Mouse (Mus musculus) liver, embryonic 13.5 days (tissue): Measurements from ENCODE around the gene Ppp1r27. TPM values are rescaled to one million over a fixed set of nuclear protein-coding genes. Genes with fewer than 3 reads are reported as not detected.
A peak's percentile ranks its signal among the peaks of the same experiment; 100 is the strongest.

ENCODE experiments used
- ATAC-seq: fragments of 200-750 bp; cut with Nextera tagmentation; 2 replicates; pipeline ENCODE4 v1.8.0; 2017; ENCODE audit warnings: low read depth, mild to moderate bottlenecking, moderate number of reproducible peaks, moderate library complexity
- DNase-seq: peaks from one replicate; pipeline ENCODE4 v3.0.0; 2022
- H3K27ac ChIP-seq: fragments of 300-500 bp; sonication (generic); 2 replicates; pipeline ENCODE4 v1.5.1; 2015; ENCODE audit warnings: moderate library complexity, mild to moderate bottlenecking, inconsistent platforms
- H3K27me3 ChIP-seq: fragments of 300-500 bp; sonication (generic); 2 replicates; pipeline ENCODE4 v1.6.1; 2015; ENCODE audit warnings: mild to moderate bottlenecking, inconsistent platforms
- H3K36me3 ChIP-seq: fragments of 300-500 bp; sonication (generic); 2 replicates; pipeline ENCODE4 v1.6.1; 2015; ENCODE audit warnings: mild to moderate bottlenecking, inconsistent platforms
- H3K4me1 ChIP-seq: fragments of 300-500 bp; sonication (generic); replicated peaks from 2 replicates; pipeline ENCODE4 v1.6.1; 2015; ENCODE audit warnings: inconsistent platforms
- H3K4me2 ChIP-seq: fragments of 300-500 bp; sonication (generic); 2 replicates; pipeline ENCODE4 v1.6.1; 2015; ENCODE audit warnings: inconsistent platforms, mild to moderate bottlenecking, moderate library complexity
- H3K4me3 ChIP-seq: fragments of 300-500 bp; sonication (generic); replicated peaks from 2 replicates; pipeline ENCODE4 v1.5.1; 2015; ENCODE audit warnings: mild to moderate bottlenecking, inconsistent platforms
- H3K9ac ChIP-seq: fragments of 300-500 bp; sonication (generic); 2 replicates; pipeline ENCODE4 v1.6.1; 2015; ENCODE audit warnings: mild to moderate bottlenecking, inconsistent platforms
- H3K9me3 ChIP-seq: fragments of 300-500 bp; sonication (generic); replicated peaks from 2 replicates; pipeline ENCODE4 v1.6.1; 2016; ENCODE audit warnings: inconsistent platforms
- WGBS: fragments of 180-500 bp; shearing (Covaris S2); methylation state at CpG from one replicate; pipeline ENCODE4 v1.1.7; 2015; ENCODE audit not compliant: insufficient replicate concordance; 5-methylcytosine and 5-hydroxymethylcytosine counted together
- polyA plus RNA-seq: library from polyadenylated mRNA; unstranded; fragments of >200 nt; fragmentation: Nextera tagmentation; extraction: Ambion mirVana; gene quantifications from 2 replicates; pipeline ENCODE4 v1.2.1, GENCODE M21; 2015

The Ppp1r27 gene
- polyA plus RNA-seq, 1 experiment from 2014 or later = 0.22 TPM

DNA sequence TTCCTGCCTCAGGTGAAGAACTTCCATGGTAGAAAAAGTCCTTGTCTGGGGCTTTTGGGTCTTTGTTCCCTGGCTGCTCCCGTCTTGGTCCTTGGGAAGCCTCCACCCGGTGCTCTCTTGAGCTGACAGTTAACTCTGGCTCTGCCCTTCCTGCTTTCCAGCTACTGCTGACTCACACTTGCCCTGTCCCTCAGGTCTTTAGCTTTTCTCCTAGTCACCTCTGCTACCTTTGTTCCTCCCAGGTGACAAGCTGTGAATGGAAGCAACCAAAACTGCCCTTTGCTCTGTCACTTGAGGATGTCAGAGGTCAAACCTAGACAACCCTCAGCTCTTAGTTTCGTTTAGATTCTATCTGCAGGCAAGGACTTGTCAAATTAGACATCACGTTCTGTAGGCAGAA is 41.0 kb downstream of the Ppp1r27 start:
- H3K36me3 ChIP-seq = no peaks in the 10 kb centered on the region
- ATAC-seq (no peak), DNase-seq (peak; percentile 32)
- H3K4me1 ChIP-seq = peaks cover 48% of the 10 kb centered on the region
- H3K27ac ChIP-seq = peak overlapping the region; percentile 85
- peak overlapping the region; percentile 69 for H3K4me2 ChIP-seq
- 14% methylated on average over 4 of the region's 4 CpGs for WGBS
- no peaks in the 10 kb centered on the region for H3K9me3 ChIP-seq
- peak overlapping the region; percentile 50 for H3K4me3 ChIP-seq
- no peaks in the 10 kb centered on the region for H3K27me3 ChIP-seq
- H3K9ac ChIP-seq = peak overlapping the region; percentile 71

DNA sequence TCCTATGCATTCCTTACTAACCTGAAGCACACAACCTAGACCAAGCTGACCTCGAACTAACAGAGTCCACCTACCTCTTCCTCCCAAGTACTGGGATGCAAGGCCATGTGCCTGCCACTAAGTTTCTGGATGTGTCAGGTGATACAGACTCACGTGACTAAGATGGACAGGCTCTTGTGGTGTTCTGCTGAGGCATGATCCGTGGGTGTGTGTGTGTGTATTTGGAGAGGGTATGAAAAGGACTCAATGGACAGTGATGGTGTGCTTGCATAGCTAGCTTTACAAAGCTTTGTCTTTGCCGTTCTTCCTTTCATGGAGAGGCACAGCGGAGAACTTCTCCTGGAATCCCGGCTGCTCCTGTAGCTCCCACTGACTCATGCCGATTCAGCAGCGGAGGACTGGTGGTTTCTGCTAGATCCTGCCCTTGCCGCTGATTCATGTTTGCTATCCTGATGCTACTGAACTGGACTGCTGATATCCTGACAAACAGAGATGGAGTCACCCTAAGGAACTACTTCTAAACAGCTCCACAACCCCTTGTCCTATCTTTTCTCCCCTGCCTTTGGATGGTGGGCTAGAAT is 42.6 kb downstream of the Ppp1r27 start:
- Histone ChIP-seq H3K27me3 (no peaks in the 10 kb centered on the region), H3K4me1 (peaks cover 48% of the 10 kb centered on the region), H3K9ac (no peak overlapping the region), H3K36me3 (no peaks in the 10 kb centered on the region), H3K27ac (no peak overlapping the region), H3K4me2 (no peak overlapping the region), H3K9me3 (no peaks in the 10 kb centered on the region), H3K4me3 (no peak overlapping the region)
- 75% methylated on average over 9 of the region's 9 CpGs for WGBS
- no peak for ATAC-seq
- DNase-seq = no peak

DNA sequence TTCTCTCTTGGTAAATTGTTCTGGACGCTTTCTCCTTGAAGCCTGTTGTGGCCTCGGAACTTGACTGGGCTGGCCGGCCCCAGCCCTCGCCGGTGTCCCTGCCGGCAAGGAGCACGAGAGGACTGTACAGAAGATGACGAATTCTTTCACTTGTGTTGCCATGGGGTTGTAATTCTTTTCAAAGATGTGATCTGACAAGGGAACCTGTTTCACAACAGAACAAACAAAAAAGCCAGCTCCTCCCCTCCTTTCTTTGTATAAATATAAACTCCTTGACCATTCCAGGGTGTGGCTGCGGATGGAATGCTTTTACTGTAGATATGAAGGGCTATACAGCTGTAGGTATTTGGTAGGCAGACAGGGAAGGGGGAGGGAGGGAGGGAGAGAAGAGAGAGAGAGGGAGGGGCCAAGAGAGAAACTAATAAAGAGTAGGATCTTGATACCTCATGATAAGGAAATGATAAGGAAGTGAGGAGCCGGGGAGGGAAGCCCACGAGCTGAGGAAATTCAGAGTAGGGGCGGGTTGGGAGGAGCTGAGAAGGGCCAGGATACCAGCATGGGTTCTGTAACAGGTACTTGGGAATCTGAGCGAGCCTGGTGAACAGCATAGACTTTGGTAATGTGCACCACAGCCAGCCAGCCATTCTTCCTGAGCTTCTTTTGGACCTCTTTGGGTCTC is 43.2 kb downstream of the Ppp1r27 start:
- ATAC-seq (no peak), DNase-seq (no peak)
- Histone ChIP-seq H3K4me3 (no peak overlapping the region), H3K4me1 (peaks cover 48% of the 10 kb centered on the region), H3K9me3 (no peaks in the 10 kb centered on the region), H3K36me3 (no peaks in the 10 kb centered on the region), H3K4me2 (no peak overlapping the region), H3K9ac (no peak overlapping the region), H3K27me3 (no peaks in the 10 kb centered on the region), H3K27ac (no peak overlapping the region)
- 67% methylated on average over 13 of the region's 13 CpGs for WGBS

DNA sequence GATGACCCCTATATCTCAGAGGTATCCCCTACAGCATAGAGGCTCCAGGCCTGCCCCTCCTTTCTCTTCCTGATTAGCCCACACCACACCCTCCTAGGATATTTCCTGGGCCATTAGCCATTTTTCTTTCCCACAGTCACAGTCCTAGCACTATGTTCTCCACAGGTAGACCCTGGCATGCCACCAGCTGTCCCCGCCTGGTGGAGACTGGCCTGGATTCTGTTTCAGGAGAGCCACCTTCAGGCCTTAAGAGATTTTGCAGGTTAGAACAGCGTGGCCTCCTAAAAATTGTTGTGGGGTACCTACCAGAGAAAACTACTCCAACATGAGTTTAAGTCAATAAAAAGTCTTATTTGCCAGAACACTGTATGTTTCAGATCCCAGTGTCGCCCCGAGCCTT is 44.0 kb downstream of the Ppp1r27 start:
- Histone ChIP-seq H3K27me3 (no peaks in the 10 kb centered on the region), H3K4me3 (no peak overlapping the region), H3K9me3 (no peaks in the 10 kb centered on the region), H3K9ac (no peak overlapping the region), H3K27ac (no peak overlapping the region), H3K4me2 (no peak overlapping the region), H3K36me3 (no peaks in the 10 kb centered on the region), H3K4me1 (peaks cover 48% of the 10 kb centered on the region)
- ATAC-seq = no peak
- no peak for DNase-seq
- WGBS = 57% methylated on average over 4 of the region's 4 CpGs

DNA sequence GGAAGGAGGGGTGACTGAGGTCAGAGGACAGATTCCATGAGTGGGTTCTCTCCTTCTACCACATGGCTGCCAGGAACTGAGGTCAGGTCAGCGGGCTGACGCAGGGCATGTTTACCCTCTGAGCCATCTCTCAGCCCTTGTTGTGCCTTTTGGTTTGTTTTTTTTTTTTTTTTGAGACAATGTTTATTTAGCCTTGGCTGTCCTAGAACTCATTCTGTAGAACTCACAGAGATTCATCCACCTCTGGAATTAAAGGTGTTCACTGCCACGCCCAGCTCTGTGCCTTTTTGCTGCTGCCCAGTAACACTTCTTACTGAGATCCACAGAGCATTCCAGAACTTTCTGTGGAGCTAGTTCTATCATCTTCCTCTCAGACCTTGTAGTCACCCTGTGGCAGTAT is 45.3 kb downstream of the Ppp1r27 start:
- no peak overlapping the region for H3K4me3 ChIP-seq
- ATAC-seq = no peak
- peaks cover 36% of the 10 kb centered on the region for H3K4me1 ChIP-seq
- no peaks in the 10 kb centered on the region for H3K36me3 ChIP-seq
- H3K9me3 ChIP-seq = no peaks in the 10 kb centered on the region
- H3K27me3 ChIP-seq = no peaks in the 10 kb centered on the region
- 75% methylated on average over 3 of the region's 3 CpGs for WGBS
- H3K4me2 ChIP-seq = no peak overlapping the region
- H3K27ac ChIP-seq = no peak overlapping the region
- H3K9ac ChIP-seq = no peak overlapping the region
- no peak for DNase-seq

DNA sequence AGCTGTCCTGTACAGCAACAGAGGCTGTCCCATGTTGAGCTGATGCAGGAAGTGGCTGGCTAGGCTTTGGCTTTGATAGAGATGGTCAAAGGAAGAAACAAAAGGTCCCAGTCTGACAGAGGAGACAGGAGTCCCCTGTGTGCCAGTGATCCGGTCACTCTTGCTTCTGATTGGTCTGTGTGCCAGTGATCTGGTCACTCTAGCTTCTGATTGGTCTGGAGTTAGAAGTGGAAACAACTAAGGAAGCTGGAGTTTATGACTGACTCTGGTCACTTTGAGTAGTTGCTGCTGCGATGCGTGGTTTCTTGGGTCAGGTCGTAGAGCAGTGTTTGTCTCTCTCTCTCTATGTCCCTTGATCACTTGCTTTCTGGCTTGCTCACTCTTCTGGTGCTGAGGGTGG is 49.2 kb downstream of the Ppp1r27 start:
- Histone ChIP-seq H3K27me3 (no peaks in the 10 kb centered on the region), H3K27ac (no peak overlapping the region), H3K4me1 (peaks cover 13% of the 10 kb centered on the region), H3K9me3 (no peaks in the 10 kb centered on the region), H3K4me3 (no peak overlapping the region), H3K36me3 (peaks cover 26% of the 10 kb centered on the region), H3K4me2 (no peak overlapping the region), H3K9ac (no peak overlapping the region)
- WGBS = 66% methylated on average over 4 of the region's 4 CpGs
- ATAC-seq (no peak), DNase-seq (no peak)

DNA sequence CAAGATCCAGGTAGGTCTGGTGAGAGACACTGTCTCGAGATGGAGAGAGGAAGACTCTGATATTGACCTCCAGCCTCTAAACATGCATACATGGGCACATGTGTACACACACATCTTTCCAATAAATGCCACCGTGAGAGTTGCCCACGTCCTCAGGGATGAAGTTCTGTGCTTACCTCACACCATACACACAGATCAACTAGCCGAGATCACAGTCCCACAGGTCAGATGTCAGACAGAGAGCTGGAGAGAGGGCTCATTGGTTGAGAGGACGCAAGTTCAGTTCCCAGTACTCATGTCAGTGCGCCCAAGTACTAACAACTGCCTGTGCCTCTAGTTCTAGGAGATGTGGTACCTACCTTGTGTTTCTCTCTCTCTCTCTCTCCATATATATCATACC is 49.9 kb downstream of the Ppp1r27 start:
- Histone ChIP-seq H3K27ac (no peak overlapping the region), H3K27me3 (no peaks in the 10 kb centered on the region), H3K9ac (no peak overlapping the region), H3K9me3 (no peaks in the 10 kb centered on the region), H3K4me1 (peaks cover 7% of the 10 kb centered on the region), H3K4me2 (no peak overlapping the region), H3K36me3 (peaks cover 33% of the 10 kb centered on the region), H3K4me3 (no peak overlapping the region)
- whole genome bisulfite sequencing = 51% methylated on average over 6 of the region's 6 CpGs
- no peak for DNase-seq
- no peak for ATAC-seq

DNA sequence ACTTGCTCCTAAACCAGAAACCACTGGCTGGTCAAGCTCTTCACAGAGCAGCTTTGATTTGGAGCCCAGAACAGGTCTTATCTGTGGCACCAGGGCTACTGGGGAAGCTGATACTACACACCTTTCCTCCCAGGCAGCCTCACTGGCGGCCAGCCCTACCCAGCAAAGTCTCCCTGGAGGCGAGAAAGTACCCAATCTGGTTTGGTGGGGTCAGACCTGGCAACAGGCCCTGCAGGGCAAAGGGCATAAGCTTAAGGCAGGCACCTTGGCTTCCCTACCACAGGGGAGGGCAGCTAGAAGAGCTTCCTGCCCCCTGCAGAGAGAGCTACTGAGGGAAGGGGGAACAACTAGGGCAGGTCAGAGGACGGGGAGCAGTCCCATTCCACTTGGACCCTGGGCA is 50.6 kb downstream of the Ppp1r27 start:
- Histone ChIP-seq H3K27me3 (no peaks in the 10 kb centered on the region), H3K27ac (no peak overlapping the region), H3K4me3 (no peak overlapping the region), H3K4me1 (peaks cover 7% of the 10 kb centered on the region), H3K4me2 (no peak overlapping the region), H3K9ac (no peak overlapping the region), H3K9me3 (no peaks in the 10 kb centered on the region), H3K36me3 (peaks cover 39% of the 10 kb centered on the region)
- ATAC-seq (peak; percentile 24; the same call in 1 of the 2 replicates), DNase-seq (no peak)
- WGBS = 7% methylated on average over 3 of the region's 3 CpGs

Other genes with a start within 250 kb of the Ppp1r27 start
- gene Actg1, start 202.6 kb downstream of the Ppp1r27 start, polyA plus RNA-seq = 712 and 750 TPM in 2 replicates
- gene Fscn2, start 189.6 kb downstream of the Ppp1r27 start, polyA plus RNA-seq = not detected in 2 replicates
- gene Faap100, start 172.4 kb downstream of the Ppp1r27 start, polyA plus RNA-seq = 7.8 and 8.7 TPM in 2 replicates
- gene Nploc4, start 113.4 kb downstream of the Ppp1r27 start, polyA plus RNA-seq = 22.3 and 26.8 TPM in 2 replicates
- not detected in 2 replicates for gene Tspan10, start 108.5 kb downstream of the Ppp1r27 start, polyA plus RNA-seq
- gene Pde6g, start 97.6 kb downstream of the Ppp1r27 start, polyA plus RNA-seq = 0.12 TPM in 1 of 2 replicates, not detected in the other
- gene Oxld1, start 93.1 kb downstream of the Ppp1r27 start, polyA plus RNA-seq = 8.4 and 9.5 TPM in 2 replicates
- 20.2 and 23.1 TPM in 2 replicates for gene Ccdc137, start 93.0 kb downstream of the Ppp1r27 start, polyA plus RNA-seq
- 15.9 and 16.0 TPM in 2 replicates for gene Arl16, start 83.5 kb downstream of the Ppp1r27 start, polyA plus RNA-seq
- gene Mrpl12, start 66.5 kb downstream of the Ppp1r27 start, polyA plus RNA-seq = 142 and 150 TPM in 2 replicates
- gene Slc25a10, start 59.3 kb downstream of the Ppp1r27 start, polyA plus RNA-seq = 42.2 and 44.1 TPM in 2 replicates
- 10.0 and 10.7 TPM in 2 replicates for gene Gcgr, start 20.4 kb downstream of the Ppp1r27 start, polyA plus RNA-seq
- gene Mcrip1, start 1.4 kb downstream of the Ppp1r27 start, polyA plus RNA-seq = 45.7 and 46.9 TPM in 2 replicates
- 403 and 453 TPM in 2 replicates for gene P4hb, start 22.1 kb upstream of the Ppp1r27 start, polyA plus RNA-seq
- 258 and 276 TPM in 2 replicates for gene Arhgdia, start 30.5 kb upstream of the Ppp1r27 start, polyA plus RNA-seq
- gene Alyref, start 47.2 kb upstream of the Ppp1r27 start, polyA plus RNA-seq = 379 and 416 TPM in 2 replicates
- 99.1 and 102 TPM in 2 replicates for gene Anapc11, start 47.3 kb upstream of the Ppp1r27 start, polyA plus RNA-seq
- 9.5 and 12.6 TPM in 2 replicates for gene Npb, start 57.3 kb upstream of the Ppp1r27 start, polyA plus RNA-seq
- gene Pcyt2, start 66.8 kb upstream of the Ppp1r27 start, polyA plus RNA-seq = 114 and 116 TPM in 2 replicates
- 33.8 and 34.3 TPM in 2 replicates for gene Sirt7, start 74.1 kb upstream of the Ppp1r27 start, polyA plus RNA-seq
- gene Mafg, start 82.5 kb upstream of the Ppp1r27 start, polyA plus RNA-seq = 39.8 and 40.0 TPM in 2 replicates
- 6.0 and 6.9 TPM in 2 replicates for gene Pycr1, start 92.6 kb upstream of the Ppp1r27 start, polyA plus RNA-seq
- 0.23 TPM in 1 of 2 replicates, not detected in the other for gene Myadml2, start 97.0 kb upstream of the Ppp1r27 start, polyA plus RNA-seq
- gene Notum, start 110.0 kb upstream of the Ppp1r27 start, polyA plus RNA-seq = 0.27 and 0.36 TPM in 2 replicates
- gene Aspscr1, start 121.8 kb upstream of the Ppp1r27 start, polyA plus RNA-seq = 49.2 and 52.5 TPM in 2 replicates
- 123 and 126 TPM in 2 replicates for gene Cenpx, start 162.6 kb upstream of the Ppp1r27 start, polyA plus RNA-seq
- gene Lrrc45, start 162.8 kb upstream of the Ppp1r27 start, polyA plus RNA-seq = 13.0 and 14.3 TPM in 2 replicates
- gene Rac3, start 170.3 kb upstream of the Ppp1r27 start, polyA plus RNA-seq = 1.7 and 2.3 TPM in 2 replicates
- gene Dcxr, start 176.1 kb upstream of the Ppp1r27 start, polyA plus RNA-seq = 8.8 and 9.6 TPM in 2 replicates
- gene Cbr2, start 181.0 kb upstream of the Ppp1r27 start, polyA plus RNA-seq = 0.22 TPM in 1 of 2 replicates, not detected in the other
- 4.9 and 6.5 TPM in 2 replicates for gene Hmga1b, start 211.7 kb upstream of the Ppp1r27 start, polyA plus RNA-seq
- 11.2 and 15.4 TPM in 2 replicates for gene Rfng, start 233.1 kb upstream of the Ppp1r27 start, polyA plus RNA-seq
- 102 and 104 TPM in 2 replicates for gene Gps1, start 233.1 kb upstream of the Ppp1r27 start, polyA plus RNA-seq
- 82.6 and 86.2 TPM in 2 replicates for gene Dus1l, start 245.3 kb upstream of the Ppp1r27 start, polyA plus RNA-seq